Mouse (Mus musculus) olfactory bulb, adult 2 months (tissue): Measurements from ENCODE around the gene Slc35d1.

Experiments used
- CTCF ChIP-seq: fragments of 200-500 bp; IDR thresholded peaks from 2 replicates; pipeline ENCODE4 v1.5.1; 2012; ENCODE audit warnings: low read depth, mild to moderate bottlenecking, low read length, moderate library complexity; ENCODE audit not compliant: insufficient read depth
- POLR2A ChIP-seq: fragments of 200-500 bp; IDR thresholded peaks from 2 replicates; pipeline ENCODE4 v1.6.1; 2012; ENCODE audit warnings: mild to moderate bottlenecking, low read depth, low read length, moderate library complexity; ENCODE audit not compliant: insufficient read depth

DNA sequence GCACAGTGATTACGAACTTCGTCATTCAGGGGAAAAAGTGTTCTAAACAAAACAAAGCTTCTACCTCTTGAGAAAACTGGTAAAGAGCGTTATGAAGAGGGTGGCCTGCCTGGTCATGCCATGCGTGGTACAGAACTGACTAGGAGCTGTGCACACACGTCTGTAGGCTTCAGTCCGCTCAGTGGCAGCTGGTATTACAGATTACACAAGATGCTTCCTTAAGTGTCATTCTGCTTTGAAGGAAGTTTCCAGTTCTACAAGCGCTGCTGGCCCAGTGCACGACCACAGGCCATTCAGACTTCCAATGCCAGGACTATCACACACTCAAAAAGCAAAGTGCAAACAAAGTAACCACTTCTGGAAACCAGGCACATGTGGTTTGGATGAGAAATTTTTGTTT is 17.6 kb downstream of the Slc35d1 start:
- no peak for TF ChIP-seq POLR2A
- TF ChIP-seq CTCF = no peak
